Mouse (Mus musculus): ENCODE results near the gene Srgap3. TPM values are rescaled to one million over a fixed set of nuclear protein-coding genes. Genes with fewer than 3 reads are reported as not detected.

Gene Srgap3
- polyA plus RNA-seq, 1 experiment from 2014 or later: 0.50 TPM

GRCm38 (mm10) chr6:112896372-112896771 is 50.7 kb downstream of the Srgap3 start:
- H3K9ac ChIP-seq (ENCODE audit: low read depth, low read length): no peak overlapping the region
- no peaks in the 10 kb centered on the region for H3K9me3 ChIP-seq (ENCODE audit: control insufficient read depth)
- no peak for TF ChIP-seq CTCF (IDR thresholded peaks at IDR 0.05; ENCODE audit: low read depth)
- no peaks in the 10 kb centered on the region for H3K36me3 ChIP-seq (ENCODE audit: control insufficient read depth, insufficient read depth)
- no peak for ATAC-seq
- WGBS: 73% methylated on average over 11 of the region's 11 CpGs
- no peaks in the 10 kb centered on the region for H3K27me3 ChIP-seq (replicated peaks; ENCODE audit: control insufficient read depth, insufficient read depth, low read length)
- no peak overlapping the region for H3K4me2 ChIP-seq (replicated peaks; ENCODE audit: low read depth)
- no peak overlapping the region for H3K27ac ChIP-seq (ENCODE audit: low read depth, low read length)
- no peaks in the 10 kb centered on the region for H3K4me1 ChIP-seq (replicated peaks; ENCODE audit: control insufficient read depth, insufficient read depth, low read length)
- H3K4me3 ChIP-seq (ENCODE audit: low read depth, low read length): no peak overlapping the region

DNA sequence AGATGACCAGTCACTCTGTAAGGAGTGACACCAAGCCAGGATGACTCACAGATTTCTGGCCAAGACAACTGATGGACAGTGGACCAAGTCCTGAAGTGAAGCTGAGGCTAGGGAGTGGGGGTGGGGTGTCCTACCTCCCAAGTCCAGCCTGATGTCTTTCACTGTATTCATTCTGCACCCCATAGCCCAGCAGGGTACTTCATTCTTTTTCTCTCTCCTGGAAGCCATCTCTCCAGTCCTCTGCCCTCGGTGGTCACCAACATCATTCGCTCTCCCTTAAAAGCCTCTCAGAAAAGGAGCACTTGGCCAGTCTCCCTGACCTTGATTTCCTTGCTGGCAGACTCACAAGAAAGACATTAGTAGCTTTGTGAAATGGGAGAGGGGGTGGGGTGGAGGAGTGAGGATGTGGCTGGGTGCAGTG is 56.7 kb downstream of the Srgap3 start:
- no peak overlapping the region for H3K9ac ChIP-seq (ENCODE audit: low read depth, low read length)
- TF ChIP-seq CTCF (IDR thresholded peaks at IDR 0.05; ENCODE audit: low read depth): no peak
- no peaks in the 10 kb centered on the region for H3K36me3 ChIP-seq (ENCODE audit: control insufficient read depth, insufficient read depth)
- no peaks in the 10 kb centered on the region for H3K9me3 ChIP-seq (ENCODE audit: control insufficient read depth)
- no peak overlapping the region for H3K4me3 ChIP-seq (ENCODE audit: low read depth, low read length)
- WGBS: 85% methylated on average over 2 of the region's 2 CpGs
- no peak for ATAC-seq
- no peak overlapping the region for H3K4me2 ChIP-seq (replicated peaks; ENCODE audit: low read depth)
- H3K4me1 ChIP-seq (replicated peaks; ENCODE audit: control insufficient read depth, insufficient read depth, low read length): no peaks in the 10 kb centered on the region
- H3K27ac ChIP-seq (ENCODE audit: low read depth, low read length): no peak overlapping the region
- H3K27me3 ChIP-seq (replicated peaks; ENCODE audit: control insufficient read depth, insufficient read depth, low read length): no peaks in the 10 kb centered on the region

- WGBS: 62% methylated on average over 5 of the region's 5 CpGs
- Histone ChIP-seq H3K36me3 (ENCODE audit: control insufficient read depth, insufficient read depth) (no peaks in the 10 kb centered on the region), H3K4me3 (ENCODE audit: low read depth, low read length) (no peak overlapping the region), H3K4me2 (replicated peaks; ENCODE audit: low read depth) (no peak overlapping the region), H3K27ac (ENCODE audit: low read depth, low read length) (no peak overlapping the region), H3K9ac (ENCODE audit: low read depth, low read length) (no peak overlapping the region), H3K4me1 (replicated peaks; ENCODE audit: control insufficient read depth, insufficient read depth, low read length) (no peaks in the 10 kb centered on the region), H3K9me3 (ENCODE audit: control insufficient read depth) (no peaks in the 10 kb centered on the region), H3K27me3 (replicated peaks; ENCODE audit: control insufficient read depth, insufficient read depth, low read length) (no peaks in the 10 kb centered on the region)
- no peak for TF ChIP-seq CTCF (IDR thresholded peaks at IDR 0.05; ENCODE audit: low read depth)
- no peak for ATAC-seq
Measured at GRCm38 (mm10) chr6:112883588-112884135, 63.4 kb downstream of the Srgap3 start.

DNA sequence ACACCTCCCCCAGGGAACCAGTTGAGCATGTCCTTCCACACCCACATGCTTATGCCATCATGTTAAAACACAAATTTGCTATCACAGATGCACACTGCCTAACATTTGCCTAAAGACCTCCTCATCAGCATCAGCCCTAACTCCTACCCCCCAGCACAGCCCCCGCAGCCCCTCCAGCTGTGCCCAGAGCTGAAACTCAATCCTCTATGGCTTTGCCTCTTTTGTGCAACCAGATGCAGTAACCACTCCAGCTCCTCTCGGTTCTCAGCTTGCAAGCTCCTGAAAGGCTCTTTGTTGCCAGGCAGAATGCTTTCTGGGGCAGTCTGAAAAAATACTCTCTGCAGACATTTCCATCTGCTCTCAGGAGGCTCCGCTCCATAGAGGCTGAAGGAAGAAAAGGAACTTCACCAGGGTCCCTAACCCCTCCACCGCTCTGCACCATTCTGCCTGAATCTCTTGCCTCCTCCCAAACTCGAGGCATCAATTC is 67.0 kb downstream of the Srgap3 start:
- Histone ChIP-seq H3K9ac (ENCODE audit: low read depth, low read length) (no peak overlapping the region), H3K27ac (ENCODE audit: low read depth, low read length) (no peak overlapping the region), H3K4me2 (replicated peaks; ENCODE audit: low read depth) (no peak overlapping the region), H3K27me3 (replicated peaks; ENCODE audit: control insufficient read depth, insufficient read depth, low read length) (no peaks in the 10 kb centered on the region), H3K4me1 (replicated peaks; ENCODE audit: control insufficient read depth, insufficient read depth, low read length) (no peaks in the 10 kb centered on the region), H3K36me3 (ENCODE audit: control insufficient read depth, insufficient read depth) (no peaks in the 10 kb centered on the region), H3K9me3 (ENCODE audit: control insufficient read depth) (no peaks in the 10 kb centered on the region), H3K4me3 (ENCODE audit: low read depth, low read length) (no peak overlapping the region)
- WGBS: 68% methylated on average over 5 of the region's 5 CpGs
- no peak for TF ChIP-seq CTCF (IDR thresholded peaks at IDR 0.05; ENCODE audit: low read depth)
- no peak for ATAC-seq

- Histone ChIP-seq H3K27me3 (replicated peaks; ENCODE audit: control insufficient read depth, insufficient read depth, low read length) (no peaks in the 10 kb centered on the region), H3K4me2 (replicated peaks; ENCODE audit: low read depth) (no peak overlapping the region), H3K36me3 (ENCODE audit: control insufficient read depth, insufficient read depth) (no peaks in the 10 kb centered on the region), H3K9ac (ENCODE audit: low read depth, low read length) (no peak overlapping the region), H3K9me3 (ENCODE audit: control insufficient read depth) (no peaks in the 10 kb centered on the region), H3K4me3 (ENCODE audit: low read depth, low read length) (no peak overlapping the region), H3K4me1 (replicated peaks; ENCODE audit: control insufficient read depth, insufficient read depth, low read length) (no peaks in the 10 kb centered on the region), H3K27ac (ENCODE audit: low read depth, low read length) (no peak overlapping the region)
- WGBS: 72% methylated on average over 5 of the region's 5 CpGs
- TF ChIP-seq CTCF (IDR thresholded peaks at IDR 0.05; ENCODE audit: low read depth): no peak
- ATAC-seq: no peak
Measured at GRCm38 (mm10) chr6:112879154-112879553, 67.9 kb downstream of the Srgap3 start.

DNA sequence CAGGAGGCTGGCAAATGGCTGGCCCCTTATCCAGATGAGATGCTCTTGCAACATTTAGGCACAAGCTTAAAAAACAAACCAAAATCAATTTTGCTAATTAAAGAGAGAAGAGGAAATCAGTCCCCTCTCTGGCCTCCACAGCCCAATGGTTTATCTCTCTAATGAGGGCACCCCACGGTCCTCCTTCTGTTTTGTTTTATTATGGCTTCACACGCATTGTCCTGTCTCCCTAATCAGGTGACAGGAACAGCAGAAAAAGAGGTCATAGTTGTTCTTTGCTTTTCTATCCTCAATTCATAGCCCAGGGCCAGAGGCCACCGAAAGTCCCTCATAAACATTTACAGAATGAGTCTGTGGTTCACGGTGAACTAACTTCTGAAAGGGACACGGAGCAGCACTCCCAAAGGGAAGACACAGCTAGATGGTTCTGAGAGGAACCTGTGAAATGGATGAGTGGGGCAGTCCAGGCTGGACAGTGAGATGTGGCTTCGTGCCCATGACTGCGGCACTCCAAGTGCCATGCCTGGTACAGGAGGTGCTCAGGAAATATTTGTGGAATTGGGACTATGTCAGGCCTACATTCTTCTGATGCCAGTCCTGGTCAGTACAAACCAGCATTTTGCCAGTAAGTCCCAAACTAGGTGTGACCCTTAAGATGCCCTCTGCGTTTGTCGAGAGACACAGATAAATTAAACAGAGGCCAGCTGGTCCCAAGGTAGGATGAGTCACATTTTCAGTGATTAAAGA is 73.8 kb downstream of the Srgap3 start:
- Histone ChIP-seq H3K4me1 (replicated peaks; ENCODE audit: control insufficient read depth, insufficient read depth, low read length) (no peaks in the 10 kb centered on the region), H3K27me3 (replicated peaks; ENCODE audit: control insufficient read depth, insufficient read depth, low read length) (no peaks in the 10 kb centered on the region), H3K4me3 (ENCODE audit: low read depth, low read length) (no peak overlapping the region), H3K4me2 (replicated peaks; ENCODE audit: low read depth) (no peak overlapping the region), H3K27ac (ENCODE audit: low read depth, low read length) (no peak overlapping the region), H3K9me3 (ENCODE audit: control insufficient read depth) (no peaks in the 10 kb centered on the region), H3K36me3 (ENCODE audit: control insufficient read depth, insufficient read depth) (no peaks in the 10 kb centered on the region), H3K9ac (ENCODE audit: low read depth, low read length) (no peak overlapping the region)
- no peak for ATAC-seq
- 81% methylated on average over 9 of the region's 9 CpGs for whole genome bisulfite sequencing
- TF ChIP-seq CTCF (IDR thresholded peaks at IDR 0.05; ENCODE audit: low read depth): no peak

All from intestine, postnatal 0 days (tissue).